Mouse (Mus musculus): ENCODE measurements around the gene Sprn. TPM values are rescaled to one million over a fixed set of nuclear protein-coding genes. Genes with fewer than 3 reads are reported as not detected.
A peak's percentile ranks its signal among the peaks of the same experiment; 100 is the strongest.
"Not testable (repeated sequence)": the region's sequence is repeated elsewhere in the genome, so short reads cannot be mapped to it uniquely, and the experiment has no call there.

Sprn gene
- polyA plus RNA-seq, 1 experiment from 2014 or later, result 2.8 TPM

- 1% methylated on average over 39 of the region's 39 CpGs for WGBS
- Histone ChIP-seq H3K9ac (replicated peaks) (peak within 1 kb of the TSS; percentile 80), H3K4me3 (peak within 1 kb of the TSS; percentile 85), H3K9me3 (no peaks in the 10 kb centered on the region), H3K27ac (replicated peaks) (peak within 1 kb of the TSS; percentile 68; the same call in 1 of the 2 replicates), H3K36me3 (no peaks in the 10 kb centered on the region), H3K27me3 (peaks cover 11% of the 10 kb centered on the region; the same call in 1 of the 2 replicates), H3K4me1 (peaks cover 7% of the 10 kb centered on the region), H3K4me2 (replicated peaks) (peak within 1 kb of the TSS; percentile 93)
- peak; percentile 97 for ATAC-seq (ENCODE audit: low FRiP score, low read depth)
Observed at GRCm38 (mm10) chr7:140137135-140138020, 17.3 kb downstream of the Sprn start, which contains the start of gene Mtg1. TSS of gene Mtg1 (plus strand) at chr7:140137564.

- no peak for ATAC-seq (ENCODE audit: low FRiP score, low read depth)
- H3K36me3 ChIP-seq, result peaks cover 4% of the 10 kb centered on the region; the same call in 1 of the 2 replicates
- no peak overlapping the region for H3K4me3 ChIP-seq
- H3K9me3 ChIP-seq, result no peaks in the 10 kb centered on the region
- H3K27ac ChIP-seq (replicated peaks), result no peak overlapping the region
- H3K4me1 ChIP-seq, result peaks cover 7% of the 10 kb centered on the region
- WGBS, result 87% methylated on average over 5 of the region's 5 CpGs
- no peak overlapping the region for H3K9ac ChIP-seq (replicated peaks)
- H3K27me3 ChIP-seq, result peaks cover 6% of the 10 kb centered on the region; the same call in 1 of the 2 replicates
- no peak overlapping the region for H3K4me2 ChIP-seq (replicated peaks)
Observed at GRCm38 (mm10) chr7:140135106-140135770, 19.4 kb downstream of the Sprn start.

GRCm38 (mm10) chr7:140134033-140134432 is 20.6 kb downstream of the Sprn start:
- not testable (repeated sequence) for H3K9ac ChIP-seq (replicated peaks); H3K27ac ChIP-seq (replicated peaks)
- 98% methylated on average over 7 of the region's 7 CpGs for WGBS

GRCm38 (mm10) chr7:140132184-140132583 is 22.5 kb downstream of the Sprn start:
- H3K9me3 ChIP-seq; H3K27me3 ChIP-seq; H3K9ac ChIP-seq (replicated peaks); H3K4me2 ChIP-seq (replicated peaks); H3K4me1 ChIP-seq; H3K4me3 ChIP-seq; H3K36me3 ChIP-seq; ATAC-seq (ENCODE audit: low FRiP score, low read depth); H3K27ac ChIP-seq (replicated peaks): not testable (repeated sequence)
- WGBS, result 92% methylated on average over 7 of the region's 7 CpGs

More at GRCm38 (mm10) chr7:140134033-140134432, 20.6 kb downstream of the Sprn start:
- not testable (repeated sequence) for H3K36me3 ChIP-seq; H3K4me2 ChIP-seq (replicated peaks); H3K4me1 ChIP-seq; H3K4me3 ChIP-seq; ATAC-seq (ENCODE audit: low FRiP score, low read depth); H3K9me3 ChIP-seq; H3K27me3 ChIP-seq

- Histone ChIP-seq H3K36me3 (peaks cover 7% of the 10 kb centered on the region; the same call in 1 of the 2 replicates), H3K4me1 (peaks cover 9% of the 10 kb centered on the region), H3K27me3 (no peaks in the 10 kb centered on the region; the same call in 1 of the 2 replicates), H3K27ac (replicated peaks) (no peak overlapping the region), H3K9ac (replicated peaks) (no peak overlapping the region), H3K9me3 (no peaks in the 10 kb centered on the region), H3K4me2 (replicated peaks) (no peak overlapping the region), H3K4me3 (no peak overlapping the region)
- no peak for ATAC-seq (ENCODE audit: low FRiP score, low read depth)
- 82% methylated on average over 2 of the region's 2 CpGs for WGBS
Observed at GRCm38 (mm10) chr7:140127911-140128310, 26.8 kb downstream of the Sprn start.

GRCm38 (mm10) chr7:140126934-140127333 is 27.7 kb downstream of the Sprn start:
- WGBS, result 91% methylated on average over 3 of the region's 3 CpGs
- no peak for ATAC-seq (ENCODE audit: low FRiP score, low read depth)
- H3K4me3 ChIP-seq, result no peak overlapping the region
- no peak overlapping the region for H3K4me2 ChIP-seq (replicated peaks)
- H3K9me3 ChIP-seq, result no peaks in the 10 kb centered on the region
- H3K36me3 ChIP-seq, result peaks cover 7% of the 10 kb centered on the region; the same call in 1 of the 2 replicates
- H3K4me1 ChIP-seq, result peaks cover 9% of the 10 kb centered on the region
- no peaks in the 10 kb centered on the region; the same call in 1 of the 2 replicates for H3K27me3 ChIP-seq
- H3K27ac ChIP-seq (replicated peaks), result no peak overlapping the region
- H3K9ac ChIP-seq (replicated peaks), result no peak overlapping the region

GRCm38 (mm10) chr7:140126022-140126350 is 28.7 kb downstream of the Sprn start:
- Histone ChIP-seq H3K4me2 (replicated peaks) (peak overlapping the region; percentile 77), H3K36me3 (peaks cover 7% of the 10 kb centered on the region; the same call in 1 of the 2 replicates), H3K4me3 (peak overlapping the region; percentile 74), H3K9ac (replicated peaks) (peak overlapping the region; percentile 76), H3K27me3 (no peaks in the 10 kb centered on the region; the same call in 1 of the 2 replicates), H3K9me3 (no peaks in the 10 kb centered on the region), H3K4me1 (peaks cover 9% of the 10 kb centered on the region), H3K27ac (replicated peaks) (no peak overlapping the region)
- 6% methylated on average over 5 of the region's 5 CpGs for WGBS
- no peak for ATAC-seq (ENCODE audit: low FRiP score, low read depth)

- no peaks in the 10 kb centered on the region for H3K9me3 ChIP-seq
- WGBS, result 2% methylated on average over 40 of the region's 40 CpGs
- no peaks in the 10 kb centered on the region; the same call in 1 of the 2 replicates for H3K27me3 ChIP-seq
- peaks cover 9% of the 10 kb centered on the region for H3K4me1 ChIP-seq
- H3K9ac ChIP-seq (replicated peaks), result peak overlapping the region; percentile 76
- no peak overlapping the region for H3K27ac ChIP-seq (replicated peaks)
- H3K36me3 ChIP-seq, result peaks cover 5% of the 10 kb centered on the region; the same call in 1 of the 2 replicates
- peak overlapping the region; percentile 74 for H3K4me3 ChIP-seq
- ATAC-seq (ENCODE audit: low FRiP score, low read depth), result peak; percentile 97
- H3K4me2 ChIP-seq (replicated peaks), result peak overlapping the region; percentile 77
Observed at GRCm38 (mm10) chr7:140125278-140126021, 29.2 kb downstream of the Sprn start.

GRCm38 (mm10) chr7:140124382-140124781 is 30.3 kb downstream of the Sprn start:
- H3K27ac ChIP-seq (replicated peaks), result no peak overlapping the region

GRCm38 (mm10) chr7:140122765-140123164 is 31.9 kb downstream of the Sprn start:
- no peaks in the 10 kb centered on the region for H3K9me3 ChIP-seq
- WGBS, result 39% methylated on average over 4 of the region's 4 CpGs
- no peak overlapping the region for H3K9ac ChIP-seq (replicated peaks)
- H3K36me3 ChIP-seq, result no peaks in the 10 kb centered on the region
- no peak overlapping the region for H3K4me3 ChIP-seq
- no peak for ATAC-seq (ENCODE audit: low FRiP score, low read depth)
- H3K4me1 ChIP-seq, result peaks cover 9% of the 10 kb centered on the region
- no peak overlapping the region for H3K4me2 ChIP-seq (replicated peaks)
- no peak overlapping the region for H3K27ac ChIP-seq (replicated peaks)
- no peaks in the 10 kb centered on the region; the same call in 1 of the 2 replicates for H3K27me3 ChIP-seq

More at GRCm38 (mm10) chr7:140124382-140124781, 30.3 kb downstream of the Sprn start:
- ATAC-seq (ENCODE audit: low FRiP score, low read depth), result no peak
- 89% methylated on average over 1 of the region's 1 CpGs for WGBS
- no peak overlapping the region for H3K4me2 ChIP-seq (replicated peaks)
- no peak overlapping the region for H3K9ac ChIP-seq (replicated peaks)
- H3K4me3 ChIP-seq, result no peak overlapping the region
- H3K36me3 ChIP-seq, result no peaks in the 10 kb centered on the region
- peaks cover 9% of the 10 kb centered on the region for H3K4me1 ChIP-seq
- H3K9me3 ChIP-seq, result no peaks in the 10 kb centered on the region
- H3K27me3 ChIP-seq, result no peaks in the 10 kb centered on the region; the same call in 1 of the 2 replicates

- peaks cover 9% of the 10 kb centered on the region for H3K4me1 ChIP-seq
- H3K36me3 ChIP-seq, result no peaks in the 10 kb centered on the region
- no peak overlapping the region for H3K27ac ChIP-seq (replicated peaks)
- H3K27me3 ChIP-seq, result no peaks in the 10 kb centered on the region; the same call in 1 of the 2 replicates
- ATAC-seq (ENCODE audit: low FRiP score, low read depth), result no peak
- H3K4me3 ChIP-seq, result no peak overlapping the region
- WGBS, result 74% methylated on average over 13 of the region's 13 CpGs
- H3K4me2 ChIP-seq (replicated peaks), result no peak overlapping the region
- H3K9ac ChIP-seq (replicated peaks), result no peak overlapping the region
- no peaks in the 10 kb centered on the region for H3K9me3 ChIP-seq
Observed at GRCm38 (mm10) chr7:140121338-140121910, 33.3 kb downstream of the Sprn start.
